Mouse (Mus musculus): ENCODE results near the gene Mfng.

Mfng gene

GRCm38 (mm10) chr15:78788042-78788441, 14.8 kb upstream of the Mfng start:
- no peak for DNase-seq (ENCODE audit: extremely low read depth, low read depth)

GRCm38 (mm10) chr15:78787287-78787856, 14.1 kb upstream of the Mfng start:
- no peak for DNase-seq (ENCODE audit: extremely low read depth, low read depth)

- no peak for DNase-seq (ENCODE audit: extremely low read depth, low read depth)
These were observed 13.1 kb upstream of the Mfng start for GRCm38 (mm10) chr15:78786411-78786818.

- DNase-seq (ENCODE audit: extremely low read depth, low read depth), result no peak
These were observed 12.7 kb upstream of the Mfng start for GRCm38 (mm10) chr15:78785961-78786360.

- no peak for DNase-seq (ENCODE audit: extremely low read depth, low read depth)
These were observed 12.0 kb upstream of the Mfng start for GRCm38 (mm10) chr15:78785258-78785657.

GRCm38 (mm10) chr15:78784520-78784919, 11.2 kb upstream of the Mfng start:
- no peak for DNase-seq (ENCODE audit: extremely low read depth, low read depth)

- no peak for DNase-seq (ENCODE audit: extremely low read depth, low read depth)
These were observed 9.3 kb upstream of the Mfng start for GRCm38 (mm10) chr15:78782348-78783103.

GRCm38 (mm10) chr15:78780908-78781307, 7.6 kb upstream of the Mfng start:
- DNase-seq (ENCODE audit: extremely low read depth, low read depth), result no peak

- DNase-seq (ENCODE audit: extremely low read depth, low read depth), result no peak
These were observed 7.1 kb upstream of the Mfng start for GRCm38 (mm10) chr15:78780359-78780758.

GRCm38 (mm10) chr15:78779690-78780089, 6.4 kb upstream of the Mfng start:
- DNase-seq (ENCODE audit: extremely low read depth, low read depth), result no peak

- no peak for DNase-seq (ENCODE audit: extremely low read depth, low read depth)
These were observed 6.0 kb upstream of the Mfng start for GRCm38 (mm10) chr15:78779253-78779652.

GRCm38 (mm10) chr15:78778077-78778870, 5.0 kb upstream of the Mfng start:
- DNase-seq (ENCODE audit: extremely low read depth, low read depth), result peak; percentile 23

- DNase-seq (ENCODE audit: extremely low read depth, low read depth), result no peak
These were observed 419 bp downstream of the Mfng start for GRCm38 (mm10) chr15:78772856-78773255.

GRCm38 (mm10) chr15:78772368-78772763, 909 bp downstream of the Mfng start:
- no peak for DNase-seq (ENCODE audit: extremely low read depth, low read depth)

- DNase-seq (ENCODE audit: extremely low read depth, low read depth), result no peak
These were observed 1.5 kb downstream of the Mfng start for GRCm38 (mm10) chr15:78771531-78772367.

GRCm38 (mm10) chr15:78770983-78771355, 2.3 kb downstream of the Mfng start:
- no peak for DNase-seq (ENCODE audit: extremely low read depth, low read depth)

- no peak for DNase-seq (ENCODE audit: extremely low read depth, low read depth)
These were observed 2.9 kb downstream of the Mfng start for GRCm38 (mm10) chr15:78770234-78770982.

- DNase-seq (ENCODE audit: extremely low read depth, low read depth), result no peak
These were observed 4.2 kb downstream of the Mfng start for GRCm38 (mm10) chr15:78769064-78769463.

- no peak for DNase-seq (ENCODE audit: extremely low read depth, low read depth)
These were observed 9.6 kb downstream of the Mfng start for GRCm38 (mm10) chr15:78763704-78764103.

GRCm38 (mm10) chr15:78763210-78763609, 10.1 kb downstream of the Mfng start:
- DNase-seq (ENCODE audit: extremely low read depth, low read depth), result no peak

GRCm38 (mm10) chr15:78761112-78761511, 12.2 kb downstream of the Mfng start:
- no peak for DNase-seq (ENCODE audit: extremely low read depth, low read depth)

Measured in MEL-GATA-1-ER (cell line).